Mouse (Mus musculus): Measurements from ENCODE around the gene Rab10. TPM values are rescaled to one million over a fixed set of nuclear protein-coding genes. Genes with fewer than 3 reads are reported as not detected.

Gene Rab10
- polyA plus RNA-seq, 1 experiment from 2014 or later: 75.2 TPM

GRCm38 (mm10) chr12:3255966-3256365 is 53.8 kb downstream of the Rab10 start:
- ATAC-seq: no peak
- H3K36me3 ChIP-seq: peaks cover 9% of the 10 kb centered on the region
- H3K4me1 ChIP-seq (replicated peaks): no peaks in the 10 kb centered on the region
- no peak overlapping the region for H3K27ac ChIP-seq
- H3K4me2 ChIP-seq (replicated peaks): no peak overlapping the region
- no peak overlapping the region for H3K9ac ChIP-seq
- no peaks in the 10 kb centered on the region for H3K27me3 ChIP-seq (replicated peaks)
- no peaks in the 10 kb centered on the region for H3K9me3 ChIP-seq
- H3K4me3 ChIP-seq (replicated peaks): no peak overlapping the region

GRCm38 (mm10) chr12:3255435-3255834 is 54.3 kb downstream of the Rab10 start:
- WGBS: 97% methylated on average over 2 of the region's 2 CpGs
- Histone ChIP-seq H3K9ac (no peak overlapping the region), H3K4me3 (replicated peaks) (no peak overlapping the region), H3K4me2 (replicated peaks) (no peak overlapping the region), H3K36me3 (peaks cover 9% of the 10 kb centered on the region), H3K27me3 (replicated peaks) (no peaks in the 10 kb centered on the region), H3K27ac (no peak overlapping the region), H3K9me3 (no peaks in the 10 kb centered on the region), H3K4me1 (replicated peaks) (no peaks in the 10 kb centered on the region)
- ATAC-seq: no peak

GRCm38 (mm10) chr12:3253591-3253990 is 56.2 kb downstream of the Rab10 start:
- Histone ChIP-seq H3K9me3 (no peaks in the 10 kb centered on the region), H3K27me3 (replicated peaks) (no peaks in the 10 kb centered on the region), H3K4me1 (replicated peaks) (no peaks in the 10 kb centered on the region), H3K4me2 (replicated peaks) (no peak overlapping the region), H3K36me3 (peaks cover 9% of the 10 kb centered on the region), H3K9ac (no peak overlapping the region), H3K4me3 (replicated peaks) (no peak overlapping the region), H3K27ac (no peak overlapping the region)
- peak; percentile 25; the same call in 1 of the 2 replicates for ATAC-seq

GRCm38 (mm10) chr12:3246091-3246490 is 63.7 kb downstream of the Rab10 start:
- Histone ChIP-seq H3K9me3 (no peaks in the 10 kb centered on the region), H3K36me3 (no peaks in the 10 kb centered on the region), H3K4me1 (replicated peaks) (no peaks in the 10 kb centered on the region), H3K27ac (no peak overlapping the region), H3K4me3 (replicated peaks) (no peak overlapping the region), H3K4me2 (replicated peaks) (no peak overlapping the region), H3K9ac (no peak overlapping the region), H3K27me3 (replicated peaks) (no peaks in the 10 kb centered on the region)
- ATAC-seq: no peak
- 93% methylated on average over 6 of the region's 6 CpGs for WGBS

- peaks cover 36% of the 10 kb centered on the region for H3K36me3 ChIP-seq
- WGBS: 100% methylated on average over 1 of the region's 1 CpGs
- ATAC-seq: no peak
These were observed 70.2 kb downstream of the Rab10 start for GRCm38 (mm10) chr12:3239544-3239943.

GRCm38 (mm10) chr12:3238361-3239051 is 71.3 kb downstream of the Rab10 start:
- no peak overlapping the region for H3K27ac ChIP-seq
- H3K36me3 ChIP-seq: peaks cover 36% of the 10 kb centered on the region
- H3K9me3 ChIP-seq: no peaks in the 10 kb centered on the region; the same call in 1 of the 2 replicates
- H3K4me3 ChIP-seq (replicated peaks): no peak overlapping the region
- H3K4me2 ChIP-seq (replicated peaks): no peak overlapping the region
- H3K4me1 ChIP-seq (replicated peaks): no peaks in the 10 kb centered on the region
- H3K9ac ChIP-seq: no peak overlapping the region
- no peak for ATAC-seq
- 93% methylated on average over 16 of the region's 16 CpGs for WGBS
- H3K27me3 ChIP-seq (replicated peaks): no peaks in the 10 kb centered on the region

More at GRCm38 (mm10) chr12:3239544-3239943, 70.2 kb downstream of the Rab10 start:
- no peak overlapping the region for H3K4me2 ChIP-seq (replicated peaks)
- H3K27ac ChIP-seq: no peak overlapping the region
- H3K9me3 ChIP-seq: no peaks in the 10 kb centered on the region; the same call in 1 of the 2 replicates
- H3K4me1 ChIP-seq (replicated peaks): no peaks in the 10 kb centered on the region
- H3K4me3 ChIP-seq (replicated peaks): no peak overlapping the region
- no peak overlapping the region for H3K9ac ChIP-seq
- H3K27me3 ChIP-seq (replicated peaks): no peaks in the 10 kb centered on the region

- Histone ChIP-seq H3K36me3 (peaks cover 36% of the 10 kb centered on the region), H3K9me3 (no peaks in the 10 kb centered on the region; the same call in 1 of the 2 replicates), H3K9ac (no peak overlapping the region), H3K4me3 (replicated peaks) (no peak overlapping the region), H3K27me3 (replicated peaks) (no peaks in the 10 kb centered on the region), H3K4me1 (replicated peaks) (no peaks in the 10 kb centered on the region), H3K4me2 (replicated peaks) (no peak overlapping the region), H3K27ac (no peak overlapping the region)
- 92% methylated on average over 5 of the region's 5 CpGs for WGBS
- no peak for ATAC-seq
These were observed 72.0 kb downstream of the Rab10 start for GRCm38 (mm10) chr12:3237799-3238198.

GRCm38 (mm10) chr12:3236831-3237681 is 72.7 kb downstream of the Rab10 start:
- no peak overlapping the region for H3K9ac ChIP-seq
- no peak overlapping the region for H3K4me2 ChIP-seq (replicated peaks)
- no peaks in the 10 kb centered on the region for H3K4me1 ChIP-seq (replicated peaks)
- ATAC-seq: no peak
- no peaks in the 10 kb centered on the region for H3K27me3 ChIP-seq (replicated peaks)
- H3K9me3 ChIP-seq: no peaks in the 10 kb centered on the region; the same call in 1 of the 2 replicates
- H3K36me3 ChIP-seq: peaks cover 36% of the 10 kb centered on the region
- WGBS: 92% methylated on average over 12 of the region's 12 CpGs
- H3K4me3 ChIP-seq (replicated peaks): no peak overlapping the region
- H3K27ac ChIP-seq: no peak overlapping the region

- 73% methylated on average over 14 of the region's 14 CpGs for WGBS
- Histone ChIP-seq H3K4me1 (replicated peaks) (no peaks in the 10 kb centered on the region), H3K4me3 (replicated peaks) (peak overlapping the region; percentile 58), H3K27ac (no peak overlapping the region), H3K9me3 (no peaks in the 10 kb centered on the region; the same call in 1 of the 2 replicates), H3K4me2 (replicated peaks) (peak overlapping the region; percentile 61), H3K27me3 (replicated peaks) (no peaks in the 10 kb centered on the region), H3K9ac (peak overlapping the region; percentile 46; the same call in 1 of the 2 replicates), H3K36me3 (peaks cover 36% of the 10 kb centered on the region)
- ATAC-seq: peak; percentile 5; the same call in 1 of the 2 replicates
These were observed 73.6 kb downstream of the Rab10 start for GRCm38 (mm10) chr12:3236163-3236641.

GRCm38 (mm10) chr12:3235646-3236161 is 74.1 kb downstream of the Rab10 start:
- peak overlapping the region; percentile 46 for H3K9ac ChIP-seq
- 18% methylated on average over 39 of the region's 39 CpGs for WGBS
- ATAC-seq: peak; percentile 87
- peaks cover 35% of the 10 kb centered on the region for H3K36me3 ChIP-seq
- H3K4me1 ChIP-seq (replicated peaks): no peaks in the 10 kb centered on the region
- H3K4me2 ChIP-seq (replicated peaks): peak overlapping the region; percentile 61
- peak overlapping the region; percentile 58 for H3K4me3 ChIP-seq (replicated peaks)
- no peaks in the 10 kb centered on the region for H3K27me3 ChIP-seq (replicated peaks)
- H3K9me3 ChIP-seq: no peaks in the 10 kb centered on the region; the same call in 1 of the 2 replicates
- peak overlapping the region; percentile 75 for H3K27ac ChIP-seq

GRCm38 (mm10) chr12:3235124-3235631 is 74.6 kb downstream of the Rab10 start:
- Histone ChIP-seq H3K27me3 (replicated peaks) (no peaks in the 10 kb centered on the region), H3K27ac (peak overlapping the region; percentile 75; the same call in 1 of the 2 replicates), H3K4me2 (replicated peaks) (peak overlapping the region; percentile 73), H3K36me3 (peaks cover 30% of the 10 kb centered on the region), H3K4me3 (replicated peaks) (peak overlapping the region; percentile 58), H3K4me1 (replicated peaks) (no peaks in the 10 kb centered on the region), H3K9ac (peak overlapping the region; percentile 46), H3K9me3 (no peaks in the 10 kb centered on the region; the same call in 1 of the 2 replicates)
- ATAC-seq: peak; percentile 92
- 23% methylated on average over 36 of the region's 36 CpGs for WGBS

- H3K4me3 ChIP-seq (replicated peaks): no peak overlapping the region
- H3K4me1 ChIP-seq (replicated peaks): no peaks in the 10 kb centered on the region
- no peak overlapping the region for H3K9ac ChIP-seq
- ATAC-seq: no peak
- no peaks in the 10 kb centered on the region for H3K27me3 ChIP-seq (replicated peaks)
- peaks cover 19% of the 10 kb centered on the region for H3K36me3 ChIP-seq
- H3K9me3 ChIP-seq: no peaks in the 10 kb centered on the region; the same call in 1 of the 2 replicates
- H3K4me2 ChIP-seq (replicated peaks): no peak overlapping the region
- 96% methylated on average over 1 of the region's 1 CpGs for WGBS
- no peak overlapping the region for H3K27ac ChIP-seq
These were observed 75.7 kb downstream of the Rab10 start for GRCm38 (mm10) chr12:3234061-3234460.
